Mouse (Mus musculus): ENCODE data around the gene Zg16.
"Not testable (repeated sequence)": the region's sequence is repeated elsewhere in the genome, so short reads cannot be mapped to it uniquely, and the experiment has no call there.

Zg16 gene

GRCm38 (mm10) chr7:127104560-127105332 is 17.6 kb upstream of the Zg16 start:
- peak; percentile 92 for DNase-seq (ENCODE audit: low read depth)

- DNase-seq (ENCODE audit: low read depth), result peak; percentile 76
These were observed 16.8 kb upstream of the Zg16 start for GRCm38 (mm10) chr7:127103960-127104359.

- no peak for DNase-seq (ENCODE audit: low read depth)
These were observed 15.0 kb upstream of the Zg16 start for GRCm38 (mm10) chr7:127102148-127102547.

- peak; percentile 46 for DNase-seq (ENCODE audit: low read depth)
These were observed 14.4 kb upstream of the Zg16 start for GRCm38 (mm10) chr7:127101451-127102016.

- peak; percentile 36 for DNase-seq (ENCODE audit: low read depth)
These were observed 12.4 kb upstream of the Zg16 start for GRCm38 (mm10) chr7:127099528-127099927.

GRCm38 (mm10) chr7:127098950-127099349 is 11.8 kb upstream of the Zg16 start:
- no peak for DNase-seq (ENCODE audit: low read depth)

GRCm38 (mm10) chr7:127098521-127098920 is 11.4 kb upstream of the Zg16 start:
- no peak for DNase-seq (ENCODE audit: low read depth)

- DNase-seq (ENCODE audit: low read depth), result no peak
These were observed 9.3 kb upstream of the Zg16 start for GRCm38 (mm10) chr7:127096456-127096855.

GRCm38 (mm10) chr7:127093914-127094313 is 6.8 kb upstream of the Zg16 start:
- DNase-seq (ENCODE audit: low read depth), result no peak

- peak; percentile 98 for DNase-seq (ENCODE audit: low read depth)
These were observed 4.2 kb upstream of the Zg16 start, which contains the start of gene AI467606 for GRCm38 (mm10) chr7:127091114-127091896. Gene AI467606 (plus strand): TSS chr7:127091359.

- DNase-seq (ENCODE audit: low read depth), result peak; percentile 63
These were observed 3.3 kb upstream of the Zg16 start for GRCm38 (mm10) chr7:127090154-127091113.

GRCm38 (mm10) chr7:127088901-127089845 is 2.0 kb upstream of the Zg16 start:
- peak; percentile 70 for DNase-seq (ENCODE audit: low read depth)

- DNase-seq (ENCODE audit: low read depth), result no peak
These were observed 955 bp upstream of the Zg16 start for GRCm38 (mm10) chr7:127088083-127088482.

- not testable (repeated sequence) for DNase-seq (ENCODE audit: low read depth)
These were observed 1.4 kb downstream of the Zg16 start for GRCm38 (mm10) chr7:127085751-127086150.

GRCm38 (mm10) chr7:127084794-127085193 is 2.3 kb downstream of the Zg16 start:
- no peak for DNase-seq (ENCODE audit: low read depth)

- peak; percentile 39 for DNase-seq (ENCODE audit: low read depth)
These were observed 3.4 kb downstream of the Zg16 start for GRCm38 (mm10) chr7:127083689-127084088.

GRCm38 (mm10) chr7:127082995-127083394 is 4.1 kb downstream of the Zg16 start:
- peak; percentile 47 for DNase-seq (ENCODE audit: low read depth)

- no peak for DNase-seq (ENCODE audit: low read depth)
These were observed 4.9 kb downstream of the Zg16 start for GRCm38 (mm10) chr7:127082271-127082670.

GRCm38 (mm10) chr7:127080045-127080444 is 7.1 kb downstream of the Zg16 start:
- no peak for DNase-seq (ENCODE audit: low read depth)

GRCm38 (mm10) chr7:127077692-127078091 is 9.4 kb downstream of the Zg16 start:
- peak; percentile 65 for DNase-seq (ENCODE audit: low read depth)

All from naive thymus-derived CD4-positive, alpha-beta T cell, adult 2 months (primary cell).